Mouse (Mus musculus) thymus, postnatal 10 days (tissue): ENCODE results near the gene Syt15.
"Not testable (repeated sequence)": the region's sequence is repeated elsewhere in the genome, so short reads cannot be mapped to it uniquely, and the experiment has no call there.

Source experiments
- DNase-seq, 2 experiments: peaks; one replicate each; pipeline ENCODE4 v3.0.0; 2021; ENCODE audit warnings: low spot score in 2 of 2

The Syt15 gene

GRCm38 (mm10) chr14:34227981-34228380, 8.6 kb downstream of the Syt15 start:
- DNase-seq = no peak

GRCm38 (mm10) chr14:34228830-34229506, 9.6 kb downstream of the Syt15 start:
- no peak for DNase-seq

GRCm38 (mm10) chr14:34232340-34232739, 12.9 kb downstream of the Syt15 start:
- DNase-seq = no peak

- no peak for DNase-seq
These were observed 13.7 kb downstream of the Syt15 start for GRCm38 (mm10) chr14:34232866-34233680.

GRCm38 (mm10) chr14:34233846-34234245, 14.5 kb downstream of the Syt15 start:
- DNase-seq = no peak

- peak in 1 of 2 experiments; percentile 12 for DNase-seq
These were observed 15.4 kb downstream of the Syt15 start for GRCm38 (mm10) chr14:34234630-34235380.

GRCm38 (mm10) chr14:34240263-34240662, 20.9 kb downstream of the Syt15 start:
- DNase-seq = no peak

- no peak for DNase-seq
These were observed 21.3 kb downstream of the Syt15 start for GRCm38 (mm10) chr14:34240676-34241075.

- DNase-seq = no peak
These were observed 33.2 kb downstream of the Syt15 start for GRCm38 (mm10) chr14:34252470-34253145.

GRCm38 (mm10) chr14:34253261-34253660, 33.9 kb downstream of the Syt15 start:
- DNase-seq = no peak

- not testable (repeated sequence) for DNase-seq
These were observed 39.1 kb downstream of the Syt15 start for GRCm38 (mm10) chr14:34258525-34258924.

- DNase-seq = no peak
These were observed 48.7 kb downstream of the Syt15 start for GRCm38 (mm10) chr14:34268046-34268445.

- peak in 1 of 2 experiments; percentile 4 for DNase-seq
These were observed 53.9 kb downstream of the Syt15 start for GRCm38 (mm10) chr14:34273280-34273679.

- DNase-seq = no peak
These were observed 54.7 kb downstream of the Syt15 start for GRCm38 (mm10) chr14:34274141-34274540.

GRCm38 (mm10) chr14:34275225-34275624, 55.8 kb downstream of the Syt15 start:
- DNase-seq = no peak

- no peak for DNase-seq
These were observed 60.3 kb downstream of the Syt15 start for GRCm38 (mm10) chr14:34279726-34280125.
